Mouse (Mus musculus) intestine, postnatal 0 days (tissue): Measurements from ENCODE around the gene Sec31a. TPM values are rescaled to one million over a fixed set of nuclear protein-coding genes. Genes with fewer than 3 reads are reported as not detected.

ENCODE experiments used
- ATAC-seq: fragments of 200-750 bp; cut with Nextera tagmentation; 2 replicates; pipeline ENCODE4 v1.8.0; 2017; ENCODE audit warnings: mild to moderate bottlenecking, moderate TSS enrichment, moderate library complexity
- H3K27ac ChIP-seq: fragments of 300-500 bp; sonication (generic); 2 replicates; pipeline ENCODE4 v1.5.1; 2014; ENCODE audit warnings: mild to moderate bottlenecking, low read depth, low read length, moderate library complexity
- H3K27me3 ChIP-seq: fragments of 300-500 bp; sonication (generic); replicated peaks from 2 replicates; pipeline ENCODE4 v1.6.1; 2014; ENCODE audit warnings: low read length, mixed read lengths; ENCODE audit not compliant: control insufficient read depth, insufficient read depth
- H3K36me3 ChIP-seq: fragments of 300-500 bp; sonication (generic); 2 replicates; pipeline ENCODE4 v1.6.1; 2014; ENCODE audit warnings: mild to moderate bottlenecking, moderate library complexity; ENCODE audit not compliant: control insufficient read depth, insufficient read depth
- H3K4me1 ChIP-seq: fragments of 300-500 bp; sonication (generic); replicated peaks from 2 replicates; pipeline ENCODE4 v1.6.1; 2014; ENCODE audit warnings: antibody characterized with exemption, low read length, mixed read lengths; ENCODE audit not compliant: control insufficient read depth, insufficient read depth
- H3K4me2 ChIP-seq: fragments of 300-500 bp; sonication (generic); replicated peaks from 2 replicates; pipeline ENCODE4 v1.6.1; 2014; ENCODE audit warnings: low read depth, mild to moderate bottlenecking, moderate library complexity
- H3K4me3 ChIP-seq: fragments of 300-500 bp; sonication (generic); 2 replicates; pipeline ENCODE4 v1.5.1; 2014; ENCODE audit warnings: low read depth, low read length
- H3K9ac ChIP-seq: fragments of 300-500 bp; sonication (generic); 2 replicates; pipeline ENCODE4 v1.6.1; 2014; ENCODE audit warnings: mild to moderate bottlenecking, low read depth, low read length
- H3K9me3 ChIP-seq: fragments of 300-500 bp; sonication (generic); 2 replicates; pipeline ENCODE4 v1.6.1; 2016; ENCODE audit warnings: mixed run types; ENCODE audit not compliant: control insufficient read depth
- CTCF ChIP-seq: sonication (generic); IDR thresholded peaks from 2 replicates; pipeline ENCODE4 v1.5.1; 2016; ENCODE audit warnings: low read depth, mild to moderate bottlenecking, control low read depth, antibody characterized with exemption, moderate library complexity
- WGBS: fragments of 180-500 bp; shearing (Covaris S2); extraction: QIAGEN DNeasy Blood & Tissue Kit; methylation state at CpG from one replicate; pipeline ENCODE4 v1.1.7; 2014; 5-methylcytosine and 5-hydroxymethylcytosine counted together
- polyA plus RNA-seq: library from polyadenylated mRNA; unstranded; fragments of >200 nt; fragmentation: Nextera tagmentation; extraction: Ambion mirVana; gene quantifications from 2 replicates; pipeline ENCODE4 v1.2.1, GENCODE M21; 2015

Sec31a gene
- polyA plus RNA-seq, 1 experiment from 2014 or later = 230 TPM

- H3K9ac ChIP-seq = no peak overlapping the region
- no peak for ATAC-seq
- H3K4me3 ChIP-seq = no peak overlapping the region
- no peak overlapping the region for H3K4me2 ChIP-seq
- H3K27me3 ChIP-seq = no peaks in the 10 kb centered on the region
- H3K36me3 ChIP-seq = peaks cover 35% of the 10 kb centered on the region
- WGBS = 89% methylated on average over 2 of the region's 2 CpGs
- no peak for TF ChIP-seq CTCF
- 0 out of 2 replicates have a peak, but pooled peaks cover 8% of the 10 kb centered on the region for H3K4me1 ChIP-seq
- no peak overlapping the region; the same call in 1 of the 2 replicates for H3K27ac ChIP-seq
- H3K9me3 ChIP-seq = no peaks in the 10 kb centered on the region
These were observed 2.0 kb upstream of the Sec31a start for GRCm38 (mm10) chr5:100418077-100418476.

GRCm38 (mm10) chr5:100414474-100415196, 1.4 kb downstream of the Sec31a start:
- no peak for ATAC-seq
- peak overlapping the region; percentile 79 for H3K9ac ChIP-seq
- H3K36me3 ChIP-seq = peaks cover 10% of the 10 kb centered on the region
- peak overlapping the region; percentile 68 for H3K4me2 ChIP-seq
- 21% methylated on average over 11 of the region's 11 CpGs for WGBS
- H3K27me3 ChIP-seq = no peaks in the 10 kb centered on the region
- H3K4me1 ChIP-seq = 0 out of 2 replicates have a peak, but pooled peaks cover 14% of the 10 kb centered on the region
- peak overlapping the region; percentile 94 for H3K4me3 ChIP-seq
- H3K9me3 ChIP-seq = no peaks in the 10 kb centered on the region
- TF ChIP-seq CTCF = no peak
- H3K27ac ChIP-seq = peak overlapping the region; percentile 57; the same call in 1 of the 2 replicates

GRCm38 (mm10) chr5:100412886-100413285, 3.1 kb downstream of the Sec31a start:
- ATAC-seq = no peak
- Histone ChIP-seq H3K4me2 (peak overlapping the region; percentile 68), H3K4me1 (0 out of 2 replicates have a peak, but pooled peaks cover 14% of the 10 kb centered on the region), H3K4me3 (peak overlapping the region; percentile 17; the same call in 1 of the 2 replicates), H3K9ac (no peak overlapping the region), H3K27me3 (no peaks in the 10 kb centered on the region), H3K27ac (peak overlapping the region; percentile 50; the same call in 1 of the 2 replicates), H3K36me3 (peaks cover 11% of the 10 kb centered on the region), H3K9me3 (no peaks in the 10 kb centered on the region)
- 23% methylated on average over 3 of the region's 3 CpGs for whole genome bisulfite sequencing
- TF ChIP-seq CTCF = no peak

GRCm38 (mm10) chr5:100410281-100410680, 5.8 kb downstream of the Sec31a start:
- 72% methylated on average over 5 of the region's 5 CpGs for WGBS
- H3K27ac ChIP-seq = no peak overlapping the region
- H3K27me3 ChIP-seq = no peaks in the 10 kb centered on the region
- H3K4me3 ChIP-seq = no peak overlapping the region
- ATAC-seq = no peak
- H3K4me2 ChIP-seq = no peak overlapping the region
- H3K36me3 ChIP-seq = peaks cover 29% of the 10 kb centered on the region
- H3K4me1 ChIP-seq = 0 out of 2 replicates have a peak, but pooled peaks cover 14% of the 10 kb centered on the region
- no peak for TF ChIP-seq CTCF
- H3K9ac ChIP-seq = no peak overlapping the region
- no peaks in the 10 kb centered on the region for H3K9me3 ChIP-seq

GRCm38 (mm10) chr5:100408485-100408884, 7.5 kb downstream of the Sec31a start:
- H3K4me2 ChIP-seq = no peak overlapping the region
- TF ChIP-seq CTCF = no peak

GRCm38 (mm10) chr5:100396753-100397152, 19.3 kb downstream of the Sec31a start:
- no peak for ATAC-seq
- Histone ChIP-seq H3K36me3 (peaks cover 93% of the 10 kb centered on the region), H3K4me1 (no peaks in the 10 kb centered on the region), H3K9ac (no peak overlapping the region), H3K4me2 (no peak overlapping the region), H3K27me3 (no peaks in the 10 kb centered on the region), H3K9me3 (no peaks in the 10 kb centered on the region), H3K27ac (no peak overlapping the region), H3K4me3 (no peak overlapping the region)
- 94% methylated on average over 3 of the region's 3 CpGs for WGBS
- no peak for TF ChIP-seq CTCF

More at GRCm38 (mm10) chr5:100408485-100408884, 7.5 kb downstream of the Sec31a start:
- WGBS = 48% methylated on average over 5 of the region's 5 CpGs
- H3K4me1 ChIP-seq = 0 out of 2 replicates have a peak, but pooled peaks cover 10% of the 10 kb centered on the region
- no peak for ATAC-seq
- no peaks in the 10 kb centered on the region for H3K9me3 ChIP-seq
- no peak overlapping the region for H3K4me3 ChIP-seq
- no peaks in the 10 kb centered on the region for H3K27me3 ChIP-seq
- peaks cover 46% of the 10 kb centered on the region for H3K36me3 ChIP-seq
- H3K9ac ChIP-seq = no peak overlapping the region
- H3K27ac ChIP-seq = no peak overlapping the region
